25 mouse cellular contexts compared by ENCODE assay signal in genomic region chr16:58697261-58697660, GRCm38 (mm10). TPM values are rescaled to one million over a fixed set of nuclear protein-coding genes. Genes with fewer than 3 reads are reported as not detected.
"Had no signal": no experiment of that assay in that cellular context is flagged by ENCODE, and none has a peak within 500 bp of the region (broad histone marks: within the 10 kb centered on the region; RNA-seq: fewer than 3 reads in every experiment).

No protein-coding gene starts in this region.

- H3K36me3 ChIP-seq: neural tube, embryonic 12.5 days; neural tube, embryonic 13.5 days; neural tube, embryonic 15.5 days; stomach, embryonic 15.5 days had no signal

- H3K4me3 ChIP-seq: neural tube, embryonic 12.5 days; neural tube, embryonic 13.5 days; neural tube, embryonic 15.5 days; stomach, embryonic 15.5 days had no signal

- DNase-seq: retina, postnatal 1 day; right cerebral cortex, adult 18-20 months; right cerebral cortex, postnatal 14 days; right cerebral cortex, postnatal 25 days; right cerebral cortex, postnatal 4 days; spleen, adult 18-20 months; thymus, adult 18-20 months; thymus, adult 2 months; thymus, postnatal 14 days; thymus, postnatal 25 days; thymus, postnatal 36 days; thymus, postnatal 4 days had no signal

- H3K27ac ChIP-seq: neural tube, embryonic 12.5 days; neural tube, embryonic 13.5 days; neural tube, embryonic 15.5 days; stomach, embryonic 15.5 days; stomach, postnatal 0 days had no signal

- H3K27me3 ChIP-seq: neural tube, embryonic 12.5 days; neural tube, embryonic 13.5 days; neural tube, embryonic 15.5 days; stomach, embryonic 15.5 days had no signal

- H3K4me1 ChIP-seq: neural tube, embryonic 12.5 days; neural tube, embryonic 13.5 days; neural tube, embryonic 15.5 days; stomach, embryonic 15.5 days had no signal

- H3K9me3 ChIP-seq: neural tube, embryonic 12.5 days; neural tube, embryonic 13.5 days; neural tube, embryonic 15.5 days; stomach, embryonic 15.5 days had no signal

- H3K4me2 ChIP-seq: neural tube, embryonic 12.5 days; neural tube, embryonic 13.5 days; neural tube, embryonic 15.5 days; stomach, embryonic 15.5 days had no signal

- H3K9ac ChIP-seq: neural tube, embryonic 12.5 days; neural tube, embryonic 13.5 days; neural tube, embryonic 15.5 days; stomach, embryonic 15.5 days had no signal

RNA-seq across cellular contexts. Expression of gene Gpr15, which starts 21.6 kb away (rescaled TPM):
- polyA plus RNA-seq: neural tube, embryonic 12.5 days; neural tube, embryonic 13.5 days; neural tube, embryonic 14.5 days; neural tube, embryonic 15.5 days; small intestine, adult 2 months; stomach, embryonic 14.5 days; stomach, embryonic 16.5 days; stomach, postnatal 0 days had no signal

RNA-seq across cellular contexts. Expression of gene E330017A01Rik, which starts 58.7 kb away (rescaled TPM):
- total RNA-seq: neutrophil, adult 5-6 weeks had no signal
- polyA plus RNA-seq: neural tube, embryonic 14.5 days; neural tube, embryonic 15.5 days; small intestine, adult 2 months; spleen, adult 2 months; stomach, embryonic 14.5 days; stomach, embryonic 15.5 days; stomach, embryonic 16.5 days; stomach, postnatal 0 days; thymus, adult 2 months; thymus, postnatal 0 days; urinary bladder, adult 2 months had no signal
